In genomic region chr7:4900523-4900851, GRCm38 (mm10) we compare ENCODE assay signal across 10 mouse cellular contexts. TPM values are rescaled to one million over a fixed set of nuclear protein-coding genes. Genes with fewer than 3 reads are reported as not detected.
DNase-seq lines count a peak whose midpoint lies in the region; ATAC-seq and TF ChIP-seq lines count a peak whose summit lies in the region.
"Had no signal": no experiment of that assay in that cellular context is flagged by ENCODE, and none has a peak within 500 bp of the region (broad histone marks: within the 10 kb centered on the region; RNA-seq: fewer than 3 reads in every experiment).

No protein-coding gene starts in this region.

- H3K27ac ChIP-seq in gastrocnemius, adult 2 months, result peak overlapping the region; percentile 77
- H3K27ac ChIP-seq in liver, embryonic 14.5 days, result peak overlapping the region; percentile 64
- no peak overlapping the region for H3K27ac ChIP-seq in stomach, embryonic 16.5 days (ENCODE audit: low read length)

- peak; percentile 40 for ATAC-seq in liver, embryonic 14.5 days (ENCODE audit: insufficient read depth)
- no peak for ATAC-seq in stomach, embryonic 16.5 days (ENCODE audit: insufficient read depth, low FRiP score)

- peak overlapping the region; percentile 68 for H3K4me3 ChIP-seq in gastrocnemius, adult 2 months
- H3K4me3 ChIP-seq in liver, embryonic 14.5 days (ENCODE audit: insufficient read depth in 1 of 2, low read depth in 2 of 2, low read length in 2 of 2), result peak overlapping the region; percentile 48 to 52; a peak in 3 of 4 replicates
- H3K4me3 ChIP-seq in stomach, embryonic 16.5 days (replicated peaks; ENCODE audit: low read length), result peak overlapping the region; percentile 38

- no peaks in the 10 kb centered on the region for H3K27me3 ChIP-seq in liver, embryonic 14.5 days (ENCODE audit: control insufficient read depth, insufficient read depth, low read length)
- no peaks in the 10 kb centered on the region for H3K27me3 ChIP-seq in stomach, embryonic 16.5 days (ENCODE audit: control insufficient read depth, insufficient read depth, low read length)

- H3K9me3 ChIP-seq in liver, embryonic 14.5 days (ENCODE audit: control insufficient read depth, low read length), result no peaks in the 10 kb centered on the region
- peaks cover 3% of the 10 kb centered on the region; the same call in 1 of the 2 replicates for H3K9me3 ChIP-seq in stomach, embryonic 16.5 days (replicated peaks; ENCODE audit: control insufficient read depth, low read length)

- no peak for TF ChIP-seq EP300 in liver, embryonic 14.5 days (IDR thresholded peaks at IDR 0.05; ENCODE audit: low read depth)

- H3K9ac ChIP-seq in liver, embryonic 14.5 days (replicated peaks), result peak overlapping the region; percentile 44
- H3K9ac ChIP-seq in stomach, embryonic 16.5 days (ENCODE audit: low read length), result peak overlapping the region; percentile 46

- intact Hi-C loops in gastrocnemius, adult 2 months (cut with DNase I), result no loop called here

- no peak for TF ChIP-seq CTCF in gastrocnemius, adult 2 months (IDR thresholded peaks at IDR 0.05)
- no peak for TF ChIP-seq CTCF in liver, embryonic 14.5 days (IDR thresholded peaks at IDR 0.05; ENCODE audit: low read depth)

- DNase-seq in gastrocnemius, adult 2 months, result no peak
- DNase-seq in gastrocnemius, postnatal 10 days, result no peak
- DNase-seq in testis, postnatal 10 days (ENCODE audit: low spot score), result peak; percentile 37
- DNase-seq in testis, postnatal 14 days (ENCODE audit: low spot score), result no peak
- DNase-seq in liver, embryonic 14.5 days (ENCODE audit: low read depth in 3 of 3, low spot score in 3 of 3), result no peak
- no peak for DNase-seq in adrenal gland, postnatal 4 days (ENCODE audit: low spot score in 2 of 2)
- no peak for DNase-seq in layer of hippocampus, postnatal 25 days (ENCODE audit: extremely low spot score in 1 of 2, low spot score in 1 of 2)

- 19% methylated on average over 11 of the region's 11 CpGs for WGBS in liver, embryonic 14.5 days (ENCODE audit: insufficient replicate concordance)
- 27% methylated on average over 11 of the region's 11 CpGs for WGBS in stomach, embryonic 16.5 days

- H3K36me3 ChIP-seq in liver, embryonic 14.5 days (replicated peaks; ENCODE audit: control insufficient read depth, insufficient read depth, low read depth), result no peaks in the 10 kb centered on the region
- H3K36me3 ChIP-seq in stomach, embryonic 16.5 days (ENCODE audit: control insufficient read depth, insufficient read depth, low read length), result no peaks in the 10 kb centered on the region

- H3K4me2 ChIP-seq in liver, embryonic 14.5 days (ENCODE audit: low read depth), result peak overlapping the region; percentile 79
- H3K4me2 ChIP-seq in stomach, embryonic 16.5 days (ENCODE audit: low read depth, low read length), result peak overlapping the region; percentile 64

- peaks cover 10 to 15% of the 10 kb centered on the region in 2 experiments for H3K4me1 ChIP-seq in liver, embryonic 14.5 days (replicated peaks; ENCODE audit: control insufficient read depth in 2 of 2, insufficient read depth in 2 of 2, low read length in 1 of 2)
- H3K4me1 ChIP-seq in stomach, embryonic 16.5 days (ENCODE audit: control insufficient read depth, insufficient read depth, low read length), result peaks cover 12% of the 10 kb centered on the region; the same call in 1 of the 2 replicates

RNA-seq across cellular contexts. Expression of gene Gm36210, which starts 5.8 kb away (rescaled TPM):
- under 1 TPM; 0.17 to 0.38 TPM for total RNA-seq in gastrocnemius, adult 2 months (2021)
- total RNA-seq in gastrocnemius, postnatal 10 days (2021), result under 1 TPM in 1 of 2 experiments, not detected in 1; 0.19 TPM
- 0.02 TPM in 1 of 2 replicates, not detected in the other for polyA plus RNA-seq in liver, embryonic 14.5 days (2012; rRNA removed)
- polyA plus RNA-seq in liver, embryonic 14.5 days (2014; fragmentation: Nextera tagmentation; extraction: Ambion mirVana), result not detected in 2 replicates
- 0.10 TPM in 1 of 2 replicates, not detected in the other for polyA plus RNA-seq in stomach, embryonic 16.5 days (2015; fragmentation: Nextera tagmentation; extraction: Ambion mirVana)
- total RNA-seq in adrenal gland, postnatal 4 days (2021), result under 1 TPM in 1 of 2 experiments, not detected in 1; 0.39 TPM
- total RNA-seq in layer of hippocampus, postnatal 25 days (2021), result under 1 TPM; 0.27 to 0.38 TPM
- polyA plus RNA-seq: activated CD4-positive, CD25-positive, alpha-beta regulatory T cell, adult 4 months; large intestine, adult 2 months had no signal

RNA-seq across cellular contexts. Expression of gene Zfp628, which starts 14.5 kb away (rescaled TPM):
- 10 to 100 TPM in 1 of 2 experiments, 1 to 10 TPM in 1; 8.5 to 10.7 TPM for total RNA-seq in gastrocnemius, adult 2 months (2021)
- 10 to 100 TPM in 1 of 2 experiments, 1 to 10 TPM in 1; 9.9 to 10.5 TPM for total RNA-seq in gastrocnemius, postnatal 10 days (2021)
- polyA plus RNA-seq in liver, embryonic 14.5 days (2012; rRNA removed), result 2.9 and 3.7 TPM in 2 replicates
- 1.5 and 1.6 TPM in 2 replicates for polyA plus RNA-seq in liver, embryonic 14.5 days (2014; fragmentation: Nextera tagmentation; extraction: Ambion mirVana)
- polyA plus RNA-seq in stomach, embryonic 16.5 days (2015; fragmentation: Nextera tagmentation; extraction: Ambion mirVana), result 2.1 and 2.3 TPM in 2 replicates
- 10 to 100 TPM; 24.4 to 26.9 TPM for total RNA-seq in adrenal gland, postnatal 4 days (2021)
- 10 to 100 TPM; 13.4 to 14.3 TPM for total RNA-seq in layer of hippocampus, postnatal 25 days (2021)

RNA-seq across cellular contexts. Expression of gene Nat14, which starts 21.3 kb away (rescaled TPM):
- total RNA-seq in gastrocnemius, adult 2 months (2021), result 1 to 10 TPM; 2.7 to 5.9 TPM
- total RNA-seq in gastrocnemius, postnatal 10 days (2021), result 1 to 10 TPM; 1.9 to 4.4 TPM
- polyA plus RNA-seq in liver, embryonic 14.5 days (2012; rRNA removed), result 0.38 and 0.39 TPM in 2 replicates
- 0.10 and 0.11 TPM in 2 replicates for polyA plus RNA-seq in liver, embryonic 14.5 days (2014; fragmentation: Nextera tagmentation; extraction: Ambion mirVana)
- polyA plus RNA-seq in stomach, embryonic 16.5 days (2015; fragmentation: Nextera tagmentation; extraction: Ambion mirVana), result 3.0 and 4.0 TPM in 2 replicates
- total RNA-seq in adrenal gland, postnatal 4 days (2021), result 10 to 100 TPM in 1 of 2 experiments, 1 to 10 TPM in 1; 9.9 to 10.1 TPM
- total RNA-seq in layer of hippocampus, postnatal 25 days (2021), result 100 to 1,000 TPM; 109 to 112 TPM
- polyA plus RNA-seq: activated CD4-positive, CD25-positive, alpha-beta regulatory T cell, adult 4 months had no signal

RNA-seq across cellular contexts. Expression of gene Isoc2a, which starts 23.5 kb away (rescaled TPM):
- total RNA-seq in gastrocnemius, adult 2 months (2021), result 10 to 100 TPM; 26.4 to 33.5 TPM
- 10 to 100 TPM; 13.3 to 14.3 TPM for total RNA-seq in gastrocnemius, postnatal 10 days (2021)
- 6.6 and 6.7 TPM in 2 replicates for polyA plus RNA-seq in liver, embryonic 14.5 days (2012; rRNA removed)
- 0.56 and 0.86 TPM in 2 replicates for polyA plus RNA-seq in liver, embryonic 14.5 days (2014; fragmentation: Nextera tagmentation; extraction: Ambion mirVana)
- 1.1 and 1.5 TPM in 2 replicates for polyA plus RNA-seq in stomach, embryonic 16.5 days (2015; fragmentation: Nextera tagmentation; extraction: Ambion mirVana)
- 10 to 100 TPM; 22.6 to 22.8 TPM for total RNA-seq in adrenal gland, postnatal 4 days (2021)
- 10 to 100 TPM; 11.2 to 12.4 TPM for total RNA-seq in layer of hippocampus, postnatal 25 days (2021)

RNA-seq across cellular contexts. Expression of gene Ssc5d, which starts 25.1 kb away (rescaled TPM):
- total RNA-seq in gastrocnemius, adult 2 months (2021), result 1 to 10 TPM; 4.3 to 8.7 TPM
- total RNA-seq in gastrocnemius, postnatal 10 days (2021), result 10 to 100 TPM; 43.3 to 55.0 TPM
- polyA plus RNA-seq in liver, embryonic 14.5 days (2012; rRNA removed), result 0.12 and 0.14 TPM in 2 replicates
- polyA plus RNA-seq in liver, embryonic 14.5 days (2014; fragmentation: Nextera tagmentation; extraction: Ambion mirVana), result 0.03 and 0.09 TPM in 2 replicates
- polyA plus RNA-seq in stomach, embryonic 16.5 days (2015; fragmentation: Nextera tagmentation; extraction: Ambion mirVana), result 3.4 and 3.5 TPM in 2 replicates
- 10 to 100 TPM; 11.8 to 12.1 TPM for total RNA-seq in adrenal gland, postnatal 4 days (2021)
- total RNA-seq in layer of hippocampus, postnatal 25 days (2021), result 1 to 10 TPM; 1.4 to 2.3 TPM

Comparison
In these comparisons a context has a peak if more than half of its experiments do, and no peak if none do; other contexts are left out.
1. RNA of gene Nat14, which starts 21.3 kb away (total RNA-seq): 109 to 112 TPM in layer of hippocampus, postnatal 25 days; 9.9 to 10.1 TPM in adrenal gland, postnatal 4 days, 2.7 to 5.9 TPM in gastrocnemius, adult 2 months and 1.9 to 4.4 TPM in gastrocnemius, postnatal 10 days; every median in the first group is over 4 times any median in the second.
2. Peak in every context shown above with its lines, with median percentiles within 50 percentile points of each other: H3K4me3 ChIP-seq.